Comparison of ENCODE assay signal across 12 mouse cellular contexts in the genomic region with DNA sequence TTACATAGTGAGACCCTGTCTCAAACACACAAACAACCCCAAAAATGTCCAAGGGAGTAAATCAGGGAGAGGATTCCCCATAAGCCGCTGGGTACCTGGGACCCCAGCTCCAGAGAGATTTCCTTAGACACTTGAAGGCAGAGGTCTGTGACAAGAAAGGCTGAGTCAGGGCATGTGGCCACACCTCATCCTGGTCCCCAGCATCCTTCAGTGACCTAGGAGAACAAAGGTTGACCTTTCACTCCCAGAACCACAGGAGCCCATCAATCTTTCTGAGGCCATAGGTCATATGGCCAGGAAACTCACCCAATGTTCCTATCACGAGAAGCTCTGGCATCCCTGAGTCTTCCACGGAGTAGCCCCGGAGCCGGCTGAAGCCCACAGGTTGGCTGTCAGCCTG.
DNase-seq lines count a peak whose midpoint lies in the region.
"Had no signal": no experiment of that assay in that cellular context is flagged by ENCODE, and none has a peak within 500 bp of the region (broad histone marks: within the 10 kb centered on the region; RNA-seq: fewer than 3 reads in every experiment).

No protein-coding gene starts in this region.

- peak; percentile 39 for DNase-seq in embryo, embryonic 10 days (ENCODE audit: low spot score)
- no peak for DNase-seq in embryo, embryonic 11 days
- peak; percentile 73 for DNase-seq in R1 (ENCODE audit: low read depth, low spot score)
- peak; percentile 41 for DNase-seq in embryo, embryonic 9.5 days (ENCODE audit: extremely low spot score)
- DNase-seq in adrenal gland, postnatal 25 days = no peak
- DNase-seq in adrenal gland, adult 2 months = no peak
- DNase-seq in left cerebral cortex, postnatal 10 days (ENCODE audit: extremely low spot score in 1 of 2, low spot score in 2 of 2) = no peak
- DNase-seq: cerebellum, adult 18-20 months; cerebellum, adult 9-10 months; gastrocnemius, postnatal 10 days; gastrocnemius, postnatal 36 days; heart, adult 2 months had no signal

- intact Hi-C loops in left cerebral cortex, postnatal 10 days (cut with DNase I) = loop anchor here (5.0 kb wide), 1 partner anchor 351 kb away; no protein-coding TSS in a partner anchor

Comparison
In these comparisons a context has a peak if more than half of its experiments do, and no peak if none do; other contexts are left out.
1. DNase-seq: peak in embryo, embryonic 10 days (single experiment), R1 (single experiment) and embryo, embryonic 9.5 days (single experiment); none in embryo, embryonic 11 days (single experiment), adrenal gland, postnatal 25 days (single experiment), adrenal gland, adult 2 months (single experiment) and left cerebral cortex, postnatal 10 days (0 of 2).